Mouse (Mus musculus) embryonic stem cell, embryonic (primary cell): ENCODE results near the gene Amer2.

Experiments used
- CTCF ChIA-PET, 4 experiments: fragments of 300-600 bp in 2 of 4; fragments of 350-600 bp in 2 of 4; sonication (Branson Sonifier 250); formaldehyde crosslinking; loops; one replicate each; lab custom pipeline; 2022; ENCODE audit warnings: inconsistent platforms in 2 of 4; lab: Charles Lee
- POLR2A ChIA-PET, 4 experiments: fragments of 300-600 bp in 2 of 4; fragments of 350-600 bp in 2 of 4; sonication (Branson Sonifier 250); formaldehyde crosslinking; loops; one replicate each; lab custom pipeline; 2022; ENCODE audit warnings: antibody characterized with exemption in 4 of 4, inconsistent platforms in 1 of 4; lab: Charles Lee

Gene Amer2

DNA sequence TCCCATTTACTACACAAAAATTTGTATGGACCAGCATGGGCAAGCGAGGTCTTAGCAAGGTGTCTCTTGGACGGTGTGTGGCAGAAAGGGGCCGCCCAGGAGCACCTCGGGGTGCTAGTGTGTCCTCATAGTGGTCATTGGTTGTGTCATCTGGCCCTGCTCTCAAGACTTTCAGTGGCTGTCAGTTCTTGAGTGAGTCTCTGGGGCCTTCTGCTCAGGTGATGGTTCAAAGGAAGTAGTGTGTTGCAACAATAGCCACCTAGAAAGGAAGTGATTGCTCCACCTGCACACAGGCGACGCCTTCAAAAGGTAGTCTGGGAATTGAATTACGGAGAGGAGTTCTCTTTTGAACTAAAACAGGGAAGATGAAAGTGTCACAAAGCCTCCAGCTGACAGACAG, 11.2 kb downstream of the Amer2 start:
- ChIA-PET POLR2A (no interaction called here), CTCF (no interaction called here)

DNA sequence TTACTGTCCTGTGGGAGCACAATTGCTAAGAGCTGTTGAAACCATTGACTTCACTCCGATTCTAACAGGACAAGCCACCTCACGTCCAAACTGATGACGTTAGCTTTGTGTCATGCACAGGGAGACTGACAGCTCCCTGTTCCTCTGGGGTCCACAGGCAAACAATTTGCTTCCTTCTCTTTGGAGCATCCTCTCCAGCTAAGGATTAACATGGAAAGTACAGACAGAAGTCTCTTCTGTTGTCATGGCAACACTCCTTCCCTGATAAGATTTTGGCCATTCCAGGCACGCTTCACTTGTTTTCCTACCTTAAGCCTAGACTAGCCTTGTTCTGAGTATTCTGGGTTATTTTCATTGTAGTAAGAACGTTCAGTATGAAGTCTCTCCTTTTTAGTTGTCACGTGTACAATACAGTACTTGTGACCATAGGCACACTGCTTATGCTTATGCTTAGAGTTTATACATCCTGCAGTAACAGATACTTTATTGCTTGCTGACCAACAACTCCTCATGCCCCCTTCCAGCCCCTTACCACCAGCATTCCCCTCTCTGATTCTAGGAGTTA, 12.1 kb downstream of the Amer2 start:
- CTCF ChIA-PET, result no interaction called here
- POLR2A ChIA-PET, result no interaction called here

DNA sequence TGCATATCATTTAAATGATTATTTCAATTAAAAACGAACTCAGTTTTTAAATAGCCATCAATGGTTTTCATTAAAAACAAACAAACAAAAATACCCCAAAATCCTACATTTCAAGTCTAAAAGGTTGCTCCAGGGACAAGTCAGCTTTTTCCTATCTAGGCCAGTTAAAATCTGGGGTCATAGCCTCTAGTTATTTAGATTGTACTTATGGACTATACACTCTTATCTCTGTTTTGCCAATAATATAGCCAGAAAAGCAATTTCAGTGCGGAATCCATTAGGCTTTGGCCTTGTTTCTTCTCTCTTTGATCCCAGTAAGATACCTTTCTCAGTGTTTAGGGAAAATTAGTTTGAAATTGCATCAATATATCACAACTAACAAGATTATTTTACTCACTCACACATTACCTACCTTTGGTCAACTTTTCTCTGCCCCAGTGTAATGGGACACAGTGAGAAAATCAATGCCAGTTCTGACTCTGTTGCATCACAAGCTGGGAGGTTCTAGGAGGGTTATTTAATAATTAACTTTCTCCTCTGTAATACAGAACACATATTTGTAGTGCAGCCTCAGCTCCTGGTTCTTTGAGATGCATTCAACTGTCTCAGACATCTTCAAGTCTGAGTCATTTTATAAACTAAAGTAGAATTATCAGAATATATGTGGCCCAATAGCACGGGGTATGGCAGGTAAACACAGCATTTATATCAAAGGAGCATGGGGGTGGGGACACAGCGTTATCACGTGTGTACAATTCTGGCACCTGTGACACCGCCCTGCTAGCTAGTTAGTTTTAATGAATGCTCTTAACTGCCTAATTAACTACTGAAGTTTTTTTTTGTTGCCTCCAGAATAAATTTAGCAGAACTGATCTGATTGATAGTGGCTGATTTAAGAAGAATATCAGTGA, 13.8 kb downstream of the Amer2 start:
- ChIA-PET CTCF (no interaction called here), POLR2A (no interaction called here)

DNA sequence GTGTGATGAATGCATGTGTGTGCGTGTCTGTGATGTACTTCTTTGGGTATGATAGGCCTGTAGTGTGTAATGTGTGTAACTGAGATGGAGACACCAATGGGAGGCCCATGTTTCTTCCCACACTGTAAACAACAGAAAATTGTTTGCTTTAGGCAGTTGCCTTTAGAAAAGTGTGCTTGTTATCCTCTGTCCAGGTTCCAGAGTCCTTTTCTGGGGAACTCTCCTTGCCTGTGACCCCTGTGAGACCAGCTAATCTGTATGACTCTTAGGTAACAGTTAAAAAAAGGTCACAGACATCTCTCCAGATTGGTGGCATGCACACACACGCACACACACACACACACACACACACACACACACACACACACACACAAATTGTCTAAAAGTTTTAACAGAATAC, 15.3 kb downstream of the Amer2 start:
- POLR2A ChIA-PET, result interaction anchor here in 1 of 4 experiments (0.7 kb wide), 1 partner anchor 11 kb away, joined by 3 read pairs; no protein-coding TSS in a partner anchor

DNA sequence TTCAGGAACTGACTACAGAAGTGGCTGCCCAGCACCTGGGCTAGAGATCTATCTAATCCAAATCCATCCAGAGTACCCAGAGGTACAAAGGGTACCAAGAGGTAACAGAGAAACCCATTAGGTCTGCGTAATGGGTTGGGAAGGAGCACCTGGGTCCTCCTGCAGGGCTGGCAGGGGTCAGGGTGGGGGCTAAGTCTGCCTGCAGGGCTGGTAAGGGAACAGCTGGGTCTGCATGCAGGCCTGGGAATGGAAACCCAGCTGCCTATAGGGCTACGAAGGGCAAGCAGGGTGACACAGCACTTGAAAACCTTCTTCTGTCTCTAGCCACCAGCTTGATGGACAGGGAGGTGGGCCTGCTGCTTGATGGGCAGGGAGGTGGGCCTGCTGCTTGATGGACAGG, 19.1 kb downstream of the Amer2 start:
- ChIA-PET POLR2A (no interaction called here), CTCF (no interaction called here)

More for the DNA sequence above, 15.3 kb downstream of the Amer2 start:
- CTCF ChIA-PET, result no interaction called here

DNA sequence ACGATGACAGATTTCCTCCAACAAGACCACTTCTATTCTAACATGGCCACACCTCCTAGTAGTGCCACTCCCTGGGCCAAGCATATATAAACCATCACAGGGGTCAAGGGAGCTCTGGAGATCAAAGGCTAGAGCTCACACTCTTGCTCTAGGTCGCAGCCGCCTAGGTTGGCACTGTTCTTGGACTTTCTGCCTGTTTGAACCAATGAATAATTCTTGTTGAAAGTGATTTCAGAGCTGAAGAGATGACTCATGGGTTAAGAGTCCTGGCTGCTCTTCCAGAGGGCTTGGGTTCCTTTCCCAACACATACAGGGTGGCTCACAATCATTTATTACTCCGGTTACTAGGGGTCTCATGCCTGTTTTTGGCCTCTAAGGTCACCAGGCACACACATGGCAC, 24.3 kb downstream of the Amer2 start:
- POLR2A ChIA-PET, result interaction anchor here in 1 of 4 experiments (0.6 kb wide), 1 partner anchor 148 kb away, joined by 6 read pairs; no protein-coding TSS in a partner anchor
- CTCF ChIA-PET, result no interaction called here

DNA sequence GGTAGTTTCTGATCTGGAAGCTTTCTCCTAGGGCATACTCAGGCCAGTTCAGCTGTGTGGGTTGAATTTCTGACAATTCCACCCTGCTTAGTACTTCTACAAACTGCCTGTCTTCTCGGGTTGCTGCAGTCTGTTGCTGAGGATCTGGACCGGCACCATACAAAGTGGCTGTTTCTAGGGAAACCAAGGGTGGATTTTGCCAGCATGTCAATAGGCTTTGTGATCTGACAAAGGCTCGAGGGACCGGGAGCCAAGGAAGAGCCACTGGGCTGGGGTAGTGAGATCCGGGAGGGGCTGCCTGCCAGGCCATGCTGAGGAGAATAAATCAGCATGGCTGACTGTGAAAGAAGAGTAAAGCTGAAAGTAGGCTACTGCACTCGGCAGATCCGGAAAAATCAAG, 25.8 kb downstream of the Amer2 start:
- CTCF ChIA-PET, result no interaction called here
- POLR2A ChIA-PET, result interaction anchor here in 1 of 4 experiments (0.5 kb wide), 1 partner anchor 11 kb away, joined by 3 read pairs; no protein-coding TSS in a partner anchor

DNA sequence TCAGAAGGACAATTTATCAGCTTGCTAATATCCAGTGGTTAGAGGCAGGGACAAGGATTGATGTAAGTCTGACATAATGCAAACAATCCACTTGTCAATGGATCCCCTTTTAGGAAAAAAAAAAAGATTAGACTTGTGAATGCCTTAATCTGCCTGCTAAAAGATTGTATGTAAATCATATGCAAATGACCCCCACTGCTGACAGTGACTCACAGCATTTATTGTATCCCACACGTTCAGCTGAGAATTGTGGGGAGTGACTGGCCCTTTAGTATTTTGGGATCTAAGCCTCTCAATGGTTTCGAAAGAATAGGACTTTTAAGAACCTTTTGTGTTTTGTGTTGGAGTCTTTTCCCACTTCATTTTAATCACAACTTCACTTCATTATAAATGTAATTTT, 30.2 kb downstream of the Amer2 start:
- POLR2A ChIA-PET, result no interaction called here
- CTCF ChIA-PET, result no interaction called here

DNA sequence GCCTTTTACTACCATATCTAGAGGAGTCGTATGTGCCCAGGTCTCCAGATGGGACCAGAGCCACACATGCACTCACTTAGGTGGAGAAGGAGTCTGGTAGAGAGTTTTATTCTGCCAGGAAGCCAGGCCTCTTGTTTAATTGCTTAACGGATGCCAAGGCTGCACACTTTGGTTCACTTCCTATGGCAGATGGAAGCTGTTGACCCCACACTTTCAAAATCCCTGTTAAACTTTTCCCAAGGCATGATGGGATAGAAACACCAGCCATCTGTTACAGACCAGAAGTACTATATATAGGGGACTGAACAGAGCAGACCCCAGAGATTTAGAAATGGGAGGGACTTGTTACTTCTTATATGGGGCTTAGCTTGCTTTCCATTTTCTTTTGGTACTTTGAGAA, 32.8 kb downstream of the Amer2 start:
- CTCF ChIA-PET, result no interaction called here
- POLR2A ChIA-PET, result no interaction called here

DNA sequence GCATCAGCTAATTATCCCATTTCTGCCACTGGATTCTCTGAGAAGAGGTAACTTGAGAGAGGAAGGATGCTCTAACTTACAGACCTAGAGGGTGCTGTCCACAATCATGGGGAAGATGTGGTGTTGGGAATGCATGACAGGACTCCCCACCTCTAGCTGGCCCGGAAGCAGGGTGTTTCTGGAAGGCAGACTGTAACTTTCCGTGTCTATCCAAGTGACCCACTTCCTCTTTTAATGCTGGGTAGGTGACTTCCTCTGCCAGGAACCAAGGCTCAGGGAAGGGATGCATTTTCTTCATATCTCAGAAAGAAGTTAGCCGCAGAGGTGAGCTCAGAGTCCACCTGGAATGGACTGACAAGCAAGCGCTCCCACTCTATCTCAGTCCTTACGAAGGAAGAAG, 33.5 kb downstream of the Amer2 start:
- ChIA-PET POLR2A (no interaction called here), CTCF (no interaction called here)

DNA sequence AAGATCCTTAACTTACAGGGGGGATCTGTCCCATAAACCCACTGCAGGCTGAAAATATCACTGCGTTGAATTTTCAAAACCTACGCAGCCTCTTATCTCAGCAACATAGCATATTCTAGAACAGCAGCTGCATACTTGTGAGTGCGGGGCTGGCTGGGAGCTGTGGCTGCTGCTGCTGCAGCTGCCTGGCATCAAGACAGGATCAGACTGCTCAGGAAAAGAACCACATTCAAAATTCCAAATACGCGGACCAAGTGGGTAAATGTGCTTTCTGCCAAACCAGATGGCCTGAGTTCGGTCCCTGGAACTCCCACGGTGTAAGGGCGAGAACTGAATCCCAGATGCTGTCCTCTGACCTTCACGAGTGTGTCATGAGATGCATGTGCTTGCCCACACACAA, 34.3 kb downstream of the Amer2 start:
- CTCF ChIA-PET, result interaction anchor here in 1 of 4 experiments (0.6 kb wide), 1 partner anchor 1037 kb away, joined by 14 read pairs; no protein-coding TSS in a partner anchor
- POLR2A ChIA-PET, result no interaction called here

DNA sequence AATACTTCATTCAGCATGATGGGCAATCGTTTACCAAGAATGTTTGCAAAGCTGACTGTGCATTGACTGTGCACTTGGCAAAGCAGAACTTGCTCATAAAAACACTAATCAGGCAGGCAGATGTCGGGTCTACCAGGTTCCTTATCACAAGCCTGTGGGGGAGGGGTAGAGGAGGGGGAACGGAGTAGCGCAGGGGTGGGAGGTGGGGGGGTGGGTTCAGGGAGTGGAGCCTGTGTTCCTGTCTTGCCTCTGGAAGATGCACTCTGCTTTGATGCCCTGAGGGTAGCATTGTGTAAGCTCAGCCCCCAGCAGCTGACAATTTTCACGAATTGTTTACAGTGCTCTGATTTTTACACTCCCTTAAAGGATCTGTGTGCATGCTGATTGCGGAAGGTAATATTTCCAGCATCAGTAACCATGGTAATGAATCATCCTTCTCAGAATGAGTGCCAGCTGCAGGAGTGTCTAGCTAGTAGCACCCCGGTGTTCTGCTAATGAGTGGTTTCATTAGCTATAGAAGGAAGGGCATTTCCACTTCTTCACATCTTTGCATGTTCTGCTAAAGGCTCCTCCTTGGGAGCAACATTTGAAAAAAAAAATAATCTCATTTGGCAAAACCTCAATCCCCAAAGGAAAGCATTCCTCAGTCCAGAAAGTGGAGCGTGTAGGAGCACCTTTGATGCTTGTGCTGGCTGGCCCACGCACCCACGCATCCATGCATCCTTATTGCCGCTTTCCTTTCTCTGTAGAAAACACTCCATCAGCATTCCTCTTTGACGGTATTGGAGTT, 36.8 kb downstream of the Amer2 start:
- POLR2A ChIA-PET, result interaction anchor here in 1 of 4 experiments (0.8 kb wide), 1 partner anchor 136 kb away, joined by 5 read pairs; no protein-coding TSS in a partner anchor

DNA sequence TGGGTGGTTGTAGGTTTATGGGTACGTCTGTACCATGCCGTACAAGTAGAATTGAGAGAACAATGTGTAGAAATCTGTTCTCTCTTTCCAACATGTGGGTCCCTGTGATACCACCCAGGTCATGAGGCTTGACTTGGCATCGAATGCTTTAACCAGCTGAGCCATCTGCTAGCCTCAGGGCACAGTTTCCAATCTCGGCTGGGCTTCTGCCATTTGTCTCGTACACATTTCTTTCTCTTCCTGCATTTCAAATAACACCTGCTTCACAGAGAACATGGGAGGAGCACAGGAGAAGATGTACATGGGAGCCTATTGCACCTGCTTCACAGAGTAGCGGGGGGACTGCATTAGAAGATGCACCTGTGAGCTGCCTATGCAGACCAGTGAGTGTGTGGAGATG, 38.2 kb downstream of the Amer2 start:
- CTCF ChIA-PET, result no interaction called here
- POLR2A ChIA-PET, result no interaction called here

More for the DNA sequence above, 36.8 kb downstream of the Amer2 start:
- CTCF ChIA-PET, result no interaction called here

DNA sequence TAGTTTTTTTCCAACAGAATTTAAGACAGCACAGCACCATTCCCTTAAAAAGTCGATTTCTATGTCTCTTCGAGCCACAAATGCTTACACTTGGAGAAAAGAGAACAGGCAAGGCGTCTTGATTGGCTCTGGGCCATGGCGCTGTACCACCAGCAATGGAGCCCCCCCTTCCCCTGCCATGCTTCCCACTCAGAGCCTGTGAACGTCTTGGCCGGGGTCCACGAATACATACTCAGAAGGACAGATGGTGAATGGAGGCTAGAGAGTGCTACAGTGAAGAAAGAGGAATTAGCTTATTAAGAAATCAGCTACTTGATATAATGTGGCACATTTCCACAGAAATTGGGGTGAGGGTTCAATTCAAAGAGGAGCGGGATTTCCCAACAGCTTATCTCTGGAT, 41.6 kb downstream of the Amer2 start:
- ChIA-PET POLR2A (interaction anchor here in 1 of 4 experiments (1.3 kb wide), 1 partner anchor 789 kb away, joined by 3 read pairs; no protein-coding TSS in a partner anchor), CTCF (interaction anchor here in 1 of 4 experiments (0.7 kb wide), 1 partner anchor 72 kb away, joined by 3 read pairs; no protein-coding TSS in a partner anchor)

DNA sequence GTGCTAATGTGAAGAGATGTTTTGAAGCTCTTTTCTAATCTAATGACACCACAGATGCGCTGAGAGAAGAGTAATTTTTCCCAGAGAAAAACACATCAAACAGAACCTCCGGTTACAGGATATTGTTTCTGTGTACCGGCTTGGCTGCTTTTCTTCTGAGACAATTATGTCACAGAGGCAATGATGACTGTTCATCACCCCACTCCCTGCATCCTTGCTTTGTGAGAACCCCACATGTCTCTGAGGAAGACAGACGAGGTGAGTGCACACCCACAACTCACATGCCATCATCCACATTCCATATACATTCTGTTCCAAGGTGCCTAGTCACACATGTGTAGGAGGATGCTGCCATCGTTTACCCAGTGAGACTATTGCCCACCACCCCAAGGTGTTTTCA, 44.9 kb downstream of the Amer2 start:
- ChIA-PET POLR2A (no interaction called here), CTCF (no interaction called here)

DNA sequence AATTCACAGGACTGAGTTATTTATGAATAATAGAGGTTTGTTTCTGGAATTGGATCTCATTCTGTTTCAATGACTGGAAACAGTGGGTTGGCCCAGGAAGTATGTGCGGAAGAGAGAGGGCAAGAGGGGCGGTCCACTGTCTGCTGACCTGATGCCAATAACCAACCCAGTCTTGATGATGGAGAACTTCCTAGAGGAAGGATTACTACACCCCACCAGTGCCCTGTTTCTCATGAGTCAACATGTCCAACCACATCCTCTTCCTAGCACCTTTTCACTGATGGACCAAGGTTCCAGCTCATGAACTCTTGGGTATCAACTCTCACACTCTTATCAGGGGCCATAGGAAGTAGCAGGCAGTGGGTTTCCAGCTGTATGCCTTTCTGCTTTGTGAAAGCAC, 49.9 kb downstream of the Amer2 start:
- POLR2A ChIA-PET, result no interaction called here
- CTCF ChIA-PET, result no interaction called here

DNA sequence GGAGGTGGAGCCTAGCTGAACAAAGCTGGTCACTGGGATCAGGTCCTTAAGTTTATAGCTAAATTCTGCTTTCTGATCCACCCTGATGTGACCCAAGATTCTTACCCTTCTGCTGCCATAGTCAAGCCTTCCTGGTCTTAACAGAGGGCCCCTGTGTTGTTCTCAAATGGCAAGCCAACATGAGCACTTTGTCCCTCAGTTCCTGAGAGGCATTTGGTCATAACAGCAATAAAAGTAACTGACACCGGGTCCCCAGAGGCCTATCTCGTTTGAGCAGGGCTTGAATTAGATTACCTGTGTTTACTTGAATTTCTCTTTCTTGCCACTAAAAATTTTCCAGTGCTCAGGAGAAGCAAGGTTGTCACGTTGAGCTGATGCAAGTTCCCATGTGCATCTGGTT, 51.1 kb downstream of the Amer2 start:
- CTCF ChIA-PET, result no interaction called here
- POLR2A ChIA-PET, result no interaction called here

DNA sequence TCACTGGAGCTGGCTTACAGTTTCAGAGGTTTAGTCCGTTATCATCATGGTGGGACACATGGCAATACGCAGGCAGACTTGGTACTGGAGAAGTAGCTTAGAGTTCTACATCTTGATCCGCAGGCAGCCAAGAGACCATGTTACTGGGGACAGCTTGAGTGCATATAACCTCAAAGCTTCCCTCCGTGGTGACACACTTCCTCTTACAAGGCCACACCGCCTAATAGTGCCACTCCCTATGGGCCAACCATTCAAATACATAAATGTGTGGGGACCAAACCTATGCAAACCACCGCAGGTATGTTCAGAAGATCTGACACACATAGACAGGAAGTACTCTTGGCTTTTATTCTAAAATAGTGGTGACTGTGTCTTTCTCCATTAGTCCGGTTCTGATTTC, 52.5 kb downstream of the Amer2 start:
- ChIA-PET POLR2A (interaction anchor here in 1 of 4 experiments (0.6 kb wide), 1 partner anchor 45 kb away, joined by 3 read pairs; no protein-coding TSS in a partner anchor), CTCF (no interaction called here)

DNA sequence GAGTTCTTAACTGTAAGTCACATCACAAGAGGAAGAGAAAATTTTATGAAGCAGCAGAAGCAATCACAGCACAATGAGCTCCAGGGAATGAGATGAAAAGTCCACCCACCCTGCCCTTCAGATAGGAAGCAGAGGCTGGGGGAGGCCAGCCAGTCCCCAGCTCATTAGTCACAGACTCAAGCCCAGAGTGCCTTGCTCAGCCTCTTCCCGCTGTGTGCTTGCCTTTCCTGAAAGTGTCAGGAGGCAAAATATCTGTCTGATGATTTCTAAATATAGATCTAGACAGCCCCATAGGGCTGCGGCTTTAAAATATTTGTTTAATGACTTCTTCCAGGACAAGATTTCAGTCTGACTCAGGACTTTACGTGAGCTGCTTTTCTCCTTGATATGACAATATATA, 54.8 kb downstream of the Amer2 start:
- ChIA-PET CTCF (interaction anchor here in 2 of 4 experiments (0.8 to 1.4 kb wide), 2 partner anchors 23 to 343 kb away, joined by 3 to 5 read pairs; no protein-coding TSS in a partner anchor), POLR2A (no interaction called here)
